Mouse (Mus musculus): ENCODE data around the gene Ppp6r3. TPM values are rescaled to one million over a fixed set of nuclear protein-coding genes. Genes with fewer than 3 reads are reported as not detected.
"Not testable (repeated sequence)": the region's sequence is repeated elsewhere in the genome, so short reads cannot be mapped to it uniquely, and the experiment has no call there.

The Ppp6r3 gene
- total RNA-seq, 2 experiments from 2014 or later, result 76.0 to 85.1 TPM

GRCm38 (mm10) chr19:3540254-3540653 is 35.3 kb downstream of the Ppp6r3 start:
- no peak for DNase-seq (ENCODE audit: extremely low spot score in 1 of 2, low spot score in 2 of 2)
- intact Hi-C loops (cut with DNase I), result no loop called here
- Histone ChIP-seq H3K27ac (no peak overlapping the region), H3K4me3 (no peak overlapping the region)
- TF ChIP-seq CTCF (IDR thresholded peaks at IDR 0.05), result no peak

DNA sequence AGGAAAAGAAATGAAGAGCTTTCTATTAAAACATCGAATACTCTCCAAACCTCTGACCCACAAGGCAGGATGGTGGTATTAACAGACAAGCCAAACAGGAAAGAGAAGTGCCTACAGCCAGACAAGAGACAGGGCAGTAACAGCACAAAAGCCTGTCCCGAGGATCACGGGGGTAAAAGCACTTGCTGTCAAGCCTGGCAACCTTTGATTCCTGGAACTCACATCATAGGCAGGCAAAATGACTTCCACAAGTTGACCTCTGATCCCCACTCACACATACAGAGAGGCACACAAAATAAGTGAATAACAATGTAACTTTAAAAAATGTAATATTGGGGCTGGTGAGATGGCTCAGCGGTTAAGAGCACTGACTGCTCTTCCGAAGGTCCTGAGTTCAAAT is 36.1 kb downstream of the Ppp6r3 start:
- Histone ChIP-seq H3K4me3 (no peak overlapping the region), H3K27ac (no peak overlapping the region)
- TF ChIP-seq CTCF (IDR thresholded peaks at IDR 0.05), result no peak
- intact Hi-C loops (cut with DNase I), result no loop called here
- DNase-seq (ENCODE audit: extremely low spot score in 1 of 2, low spot score in 2 of 2), result no peak

- Histone ChIP-seq H3K4me3 (no peak overlapping the region), H3K27ac (no peak overlapping the region)
- DNase-seq (ENCODE audit: extremely low spot score in 1 of 2, low spot score in 2 of 2), result no peak
- intact Hi-C loops (cut with DNase I), result no loop called here
- no peak for TF ChIP-seq CTCF (IDR thresholded peaks at IDR 0.05)
Measured at GRCm38 (mm10) chr19:3537658-3538057, 37.9 kb downstream of the Ppp6r3 start.

DNA sequence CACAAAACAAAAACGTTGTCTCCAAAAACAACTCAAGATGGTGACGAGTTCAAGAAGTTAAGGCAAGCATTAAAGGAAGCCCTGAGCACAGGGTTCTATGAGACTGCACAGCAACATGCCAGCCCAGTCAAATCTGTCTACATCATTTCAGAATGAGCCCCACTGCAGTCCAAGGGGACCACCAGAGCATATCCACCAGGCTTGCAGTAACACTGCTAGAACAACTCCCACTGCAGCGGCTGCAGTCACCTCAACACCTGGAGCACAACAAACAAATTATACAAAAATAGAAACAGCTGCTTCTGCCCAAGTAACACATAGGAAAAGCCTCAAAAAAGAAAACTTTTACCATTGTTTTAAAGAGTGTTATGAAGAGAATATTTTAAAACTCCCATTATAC is 40.6 kb downstream of the Ppp6r3 start:
- H3K4me3 ChIP-seq, result no peak overlapping the region
- intact Hi-C loops (cut with DNase I), result no loop called here
- DNase-seq (ENCODE audit: extremely low spot score in 1 of 2, low spot score in 2 of 2), result no peak
- TF ChIP-seq CTCF (IDR thresholded peaks at IDR 0.05), result no peak
- no peak overlapping the region for H3K27ac ChIP-seq

- H3K27ac ChIP-seq; intact Hi-C loops (cut with DNase I); DNase-seq (ENCODE audit: extremely low spot score in 1 of 2, low spot score in 2 of 2); H3K4me3 ChIP-seq: not testable (repeated sequence)
Measured at GRCm38 (mm10) chr19:3533266-3533966, 42.1 kb downstream of the Ppp6r3 start.

- H3K4me3 ChIP-seq, result no peak overlapping the region
- no peak for TF ChIP-seq CTCF (IDR thresholded peaks at IDR 0.05)
- DNase-seq (ENCODE audit: extremely low spot score in 1 of 2, low spot score in 2 of 2), result no peak
- no peak overlapping the region for H3K27ac ChIP-seq
- intact Hi-C loops (cut with DNase I), result no loop called here
Measured at GRCm38 (mm10) chr19:3532717-3533260, 42.8 kb downstream of the Ppp6r3 start.

GRCm38 (mm10) chr19:3529781-3530180 is 45.8 kb downstream of the Ppp6r3 start:
- no peak overlapping the region for H3K4me3 ChIP-seq
- H3K27ac ChIP-seq, result peak overlapping the region; percentile 15; the same call in 1 of the 2 replicates
- no peak for TF ChIP-seq CTCF (IDR thresholded peaks at IDR 0.05)
- intact Hi-C loops (cut with DNase I), result no loop called here
- no peak for DNase-seq (ENCODE audit: extremely low spot score in 1 of 2, low spot score in 2 of 2)

DNA sequence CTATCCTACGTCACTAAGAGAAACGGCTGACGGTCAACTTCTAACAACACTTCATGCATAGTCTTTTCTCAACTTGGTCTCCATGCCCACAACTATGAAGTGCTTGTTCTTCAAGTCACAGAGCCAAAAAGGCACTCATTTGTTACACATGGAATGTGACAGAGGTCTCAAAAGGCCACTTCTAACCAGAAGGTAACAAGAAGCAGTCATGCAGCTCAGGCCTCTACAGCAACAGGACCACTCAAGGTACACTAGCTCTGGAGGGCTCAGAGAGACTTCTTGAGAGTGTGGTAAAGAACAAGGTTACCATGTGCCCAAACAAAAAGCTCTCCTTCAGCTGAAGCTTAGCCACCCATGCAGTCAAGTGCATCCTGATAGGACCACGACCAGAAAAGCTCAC is 46.9 kb downstream of the Ppp6r3 start:
- intact Hi-C loops (cut with DNase I), result no loop called here
- no peak for DNase-seq (ENCODE audit: extremely low spot score in 1 of 2, low spot score in 2 of 2)
- Histone ChIP-seq H3K4me3 (no peak overlapping the region), H3K27ac (no peak overlapping the region)
- TF ChIP-seq CTCF (IDR thresholded peaks at IDR 0.05), result no peak

- intact Hi-C loops (cut with DNase I), result loop anchor here (2.0 kb wide), 2 partner anchors 47 kb away; partner anchors contain the start of gene Ppp6r3
- Histone ChIP-seq H3K27ac (no peak overlapping the region), H3K4me3 (no peak overlapping the region)
- no peak for DNase-seq (ENCODE audit: extremely low spot score in 1 of 2, low spot score in 2 of 2)
- no peak for TF ChIP-seq CTCF (IDR thresholded peaks at IDR 0.05)
Measured at GRCm38 (mm10) chr19:3527531-3527930, 48.0 kb downstream of the Ppp6r3 start.

DNA sequence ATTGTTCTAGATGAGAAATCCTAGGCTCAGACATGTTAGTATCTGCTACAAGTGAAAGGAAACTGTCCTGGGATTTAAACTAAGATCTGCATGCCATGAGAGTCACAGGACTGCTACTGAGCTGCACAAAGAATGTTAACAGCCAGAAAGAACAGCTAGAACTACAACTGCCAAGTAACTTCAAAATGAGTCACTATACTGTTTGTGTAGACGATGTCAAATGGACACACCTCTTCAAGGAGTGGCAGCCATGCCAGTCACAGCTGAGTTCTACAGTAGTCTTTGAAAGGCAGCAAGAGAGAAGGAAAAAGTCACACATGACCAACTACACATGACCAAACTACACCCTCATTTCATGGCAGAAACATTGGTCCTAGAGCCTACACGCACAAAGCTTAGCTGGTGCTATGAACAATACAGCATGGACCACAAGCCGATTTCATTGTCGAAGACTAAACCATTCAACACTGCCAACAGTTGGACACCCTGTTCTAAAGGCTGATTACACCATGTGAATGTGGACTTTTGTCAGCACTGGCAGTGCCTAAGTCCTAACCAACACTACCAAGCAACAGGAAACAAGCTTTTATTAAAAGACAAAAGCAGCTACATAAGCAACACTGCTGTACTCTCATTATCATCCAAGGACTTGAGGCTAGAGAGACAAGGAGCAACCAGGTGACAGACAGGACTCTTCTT is 55.9 kb downstream of the Ppp6r3 start:
- TF ChIP-seq CTCF (IDR thresholded peaks at IDR 0.05), result no peak
- Histone ChIP-seq H3K4me3 (no peak overlapping the region), H3K27ac (no peak overlapping the region)
- intact Hi-C loops (cut with DNase I), result no loop called here
- no peak for DNase-seq (ENCODE audit: extremely low spot score in 1 of 2, low spot score in 2 of 2)

- H3K4me3 ChIP-seq, result no peak overlapping the region
- TF ChIP-seq CTCF (IDR thresholded peaks at IDR 0.05), result peak; percentile 22
- no peak for DNase-seq (ENCODE audit: extremely low spot score in 1 of 2, low spot score in 2 of 2)
- no peak overlapping the region for H3K27ac ChIP-seq
- intact Hi-C loops (cut with DNase I), result no loop called here
Measured at GRCm38 (mm10) chr19:3497216-3497615, 78.3 kb downstream of the Ppp6r3 start.

GRCm38 (mm10) chr19:3489826-3490225 is 85.7 kb downstream of the Ppp6r3 start:
- no peak overlapping the region for H3K4me3 ChIP-seq
- H3K27ac ChIP-seq, result no peak overlapping the region; the same call in 1 of the 2 replicates
- TF ChIP-seq CTCF (IDR thresholded peaks at IDR 0.05), result no peak
- DNase-seq (ENCODE audit: extremely low spot score in 1 of 2, low spot score in 2 of 2), result no peak
- intact Hi-C loops (cut with DNase I), result no loop called here

Data from left cerebral cortex, adult 2 months (tissue).